Mouse (Mus musculus) myocyte (in vitro differentiated cells): ENCODE results near the gene Plekhh3.

Experiments
- CEBPB ChIP-seq: IDR thresholded peaks from 2 replicates; pipeline ENCODE4 v1.6.1; 2011; ENCODE audit warnings: mild to moderate bottlenecking, moderate library complexity; ENCODE audit not compliant: poor library complexity, insufficient read depth, severe bottlenecking
- E2F4 ChIP-seq: IDR thresholded peaks from one replicate; pipeline ENCODE4 v1.6.1; 2011; ENCODE audit warnings: mild to moderate bottlenecking, control low read depth, moderate library complexity; ENCODE audit not compliant: insufficient read depth
- MAX ChIP-seq: IDR thresholded peaks from one replicate; pipeline ENCODE4 v1.6.1; 2011; ENCODE audit warnings: low read depth, mild to moderate bottlenecking, control low read depth
- MYOG ChIP-seq, 3 experiments: IDR thresholded peaks; one replicate each; pipeline ENCODE4 v1.6.1; 2011; ENCODE audit warnings: control low read depth in 2 of 3, low read depth in 2 of 3, mild to moderate bottlenecking in 2 of 3; ENCODE audit not compliant: insufficient read length in 2 of 3, control insufficient read depth in 1 of 3, insufficient read depth in 1 of 3
- POLR2A ChIP-seq: IDR thresholded peaks from one replicate; pipeline ENCODE4 v1.6.1; 2011; ENCODE audit warnings: low read depth, mild to moderate bottlenecking, control low read depth, moderate library complexity; ENCODE audit not compliant: insufficient read length
- SRF ChIP-seq: IDR thresholded peaks from one replicate; pipeline ENCODE4 v1.6.1; 2011; ENCODE audit warnings: low read depth; ENCODE audit not compliant: control insufficient read depth, insufficient read length
- TCF3 ChIP-seq: IDR thresholded peaks from one replicate; pipeline ENCODE4 v1.6.1; 2011; ENCODE audit warnings: low read depth, control low read depth; ENCODE audit not compliant: insufficient read length
- USF1 ChIP-seq: IDR thresholded peaks from one replicate; pipeline ENCODE4 v1.6.1; 2011; ENCODE audit warnings: low read depth, mild to moderate bottlenecking, control low read depth, moderate library complexity

DNA sequence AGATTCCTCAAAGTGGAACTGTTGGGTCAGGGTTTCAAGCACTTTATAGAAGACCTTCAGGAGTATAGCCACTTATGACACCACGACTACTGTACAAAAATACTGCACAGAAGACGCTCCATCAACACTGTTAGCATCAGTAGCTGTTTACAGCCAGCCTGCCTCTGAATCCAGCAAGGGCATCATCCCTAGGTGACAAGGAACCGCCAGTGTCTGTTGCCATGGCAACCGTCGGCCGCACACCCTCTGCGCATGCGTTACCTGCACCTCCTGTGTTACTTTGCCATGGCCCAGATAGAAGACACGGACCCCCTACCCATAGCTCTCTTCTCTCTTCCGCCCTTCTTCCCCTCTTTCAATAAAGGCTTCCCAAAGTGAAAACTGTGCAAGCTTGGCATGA is 24.8 kb downstream of the Plekhh3 start:
- no peak for TF ChIP-seq POLR2A
- no peak for TF ChIP-seq MAX
- TF ChIP-seq E2F4: no peak
- no peak for TF ChIP-seq USF1
- TF ChIP-seq CEBPB: no peak
- no peak for TF ChIP-seq TCF3
- no peak for TF ChIP-seq SRF
- TF ChIP-seq MYOG (IDR thresholded peaks at IDR 0.05; ENCODE audit: control insufficient read depth in 1 of 3, insufficient read depth in 1 of 3, insufficient read length in 2 of 3, low read depth in 2 of 3): no peak
